In genomic region chr17:71089781-71090480, GRCm38 (mm10) we compare ENCODE assay signal across 10 mouse cellular contexts.
DNase-seq lines count a peak whose midpoint lies in the region; ATAC-seq and TF ChIP-seq lines count a peak whose summit lies in the region.
"Had no signal": no experiment of that assay in that cellular context is flagged by ENCODE, and none has a peak within 500 bp of the region (broad histone marks: within the 10 kb centered on the region; RNA-seq: fewer than 3 reads in every experiment).

No protein-coding gene starts in this region.

- peak; percentile 74 for TF ChIP-seq EP300 in lung, postnatal 0 days (IDR thresholded peaks at IDR 0.05)

- no peak overlapping the region for H3K4me3 ChIP-seq in lung, postnatal 0 days (ENCODE audit: low read depth, low read length)
- H3K4me3 ChIP-seq: embryonic facial prominence, embryonic 12.5 days; hindbrain, embryonic 10.5 days had no signal

- TF ChIP-seq CTCF in lung, postnatal 0 days (IDR thresholded peaks at IDR 0.05) = no peak

- no peaks in the 10 kb centered on the region for H3K9me3 ChIP-seq in lung, postnatal 0 days (ENCODE audit: low read length)
- H3K9me3 ChIP-seq: embryonic facial prominence, embryonic 12.5 days; hindbrain, embryonic 10.5 days had no signal

- peak overlapping the region; percentile 95 for H3K27ac ChIP-seq in lung, postnatal 0 days (ENCODE audit: low read length)
- H3K27ac ChIP-seq: embryonic facial prominence, embryonic 12.5 days; hindbrain, embryonic 10.5 days had no signal

- H3K4me2 ChIP-seq in lung, postnatal 0 days (replicated peaks; ENCODE audit: low read depth, low read length) = no peak overlapping the region
- H3K4me2 ChIP-seq: embryonic facial prominence, embryonic 12.5 days had no signal

- no peaks in the 10 kb centered on the region for H3K36me3 ChIP-seq in lung, postnatal 0 days (ENCODE audit: insufficient read depth, low read length)
- H3K36me3 ChIP-seq: embryonic facial prominence, embryonic 12.5 days; hindbrain, embryonic 10.5 days had no signal

- peaks cover 9% of the 10 kb centered on the region; the same call in 1 of the 2 replicates for H3K4me1 ChIP-seq in lung, postnatal 0 days (ENCODE audit: insufficient read depth, low read depth, low read length)

- no peaks in the 10 kb centered on the region for H3K27me3 ChIP-seq in lung, postnatal 0 days (replicated peaks; ENCODE audit: insufficient read depth, low read length)
- H3K27me3 ChIP-seq: embryonic facial prominence, embryonic 12.5 days had no signal

- 67% methylated on average over 11 of the region's 11 CpGs for WGBS in lung, postnatal 0 days

- H3K9ac ChIP-seq in lung, postnatal 0 days (replicated peaks; ENCODE audit: low read depth) = no peak overlapping the region
- H3K9ac ChIP-seq: embryonic facial prominence, embryonic 12.5 days had no signal

- ATAC-seq in lung, postnatal 0 days = peak; percentile 54

- DNase-seq in heart, adult 11 months = peak; percentile 80
- no peak for DNase-seq in heart, postnatal 4 days
- DNase-seq in 416B (ENCODE audit: low read depth) = peak; percentile 64
- peak; percentile 75 for DNase-seq in kidney, postnatal 14 days
- DNase-seq in lung, postnatal 0 days (ENCODE audit: low spot score) = peak; percentile 88
- DNase-seq in thymus, postnatal 4 days = no peak
- DNase-seq in c-Kit-positive CD71-positive TER-119-positive erythroid progenitor cells, embryonic 14.5 days (ENCODE audit: low spot score) = no peak
- no peak for DNase-seq in cerebellum, adult 9-11 months

Comparison
In these comparisons a context has a peak if more than half of its experiments do, and no peak if none do; other contexts are left out.
1. DNase-seq: peak in heart, adult 11 months (single experiment), 416B (single experiment), kidney, postnatal 14 days (single experiment) and lung, postnatal 0 days (single experiment); none in heart, postnatal 4 days (single experiment), thymus, postnatal 4 days (single experiment), c-Kit-positive CD71-positive TER-119-positive erythroid progenitor cells, embryonic 14.5 days (single experiment) and cerebellum, adult 9-11 months (single experiment).